Mouse (Mus musculus) liver, embryonic 15.5 days (tissue): ENCODE results near the gene Slc38a1. TPM values are rescaled to one million over a fixed set of nuclear protein-coding genes. Genes with fewer than 3 reads are reported as not detected.

ENCODE experiments used
- ATAC-seq: fragments of 200-750 bp; cut with Nextera tagmentation; 2 replicates; pipeline ENCODE4 v1.8.0; 2017; ENCODE audit warnings: moderate number of reproducible peaks, mild to moderate bottlenecking, moderate library complexity; ENCODE audit not compliant: insufficient read depth
- H3K27ac ChIP-seq: fragments of 300-500 bp; sonication (generic); replicated peaks from 2 replicates; pipeline ENCODE4 v1.5.1; 2015; ENCODE audit warnings: mild to moderate bottlenecking, inconsistent platforms
- H3K27me3 ChIP-seq: fragments of 300-500 bp; sonication (generic); 2 replicates; pipeline ENCODE4 v1.6.1; 2015; ENCODE audit warnings: mild to moderate bottlenecking, inconsistent platforms
- H3K36me3 ChIP-seq: fragments of 300-500 bp; sonication (generic); replicated peaks from 2 replicates; pipeline ENCODE4 v1.6.1; 2015; ENCODE audit warnings: moderate library complexity, mild to moderate bottlenecking, inconsistent platforms
- H3K4me1 ChIP-seq: fragments of 300-500 bp; sonication (generic); replicated peaks from 2 replicates; pipeline ENCODE4 v1.6.1; 2015; ENCODE audit warnings: inconsistent platforms
- H3K4me2 ChIP-seq: fragments of 300-500 bp; sonication (generic); 2 replicates; pipeline ENCODE4 v1.6.1; 2015; ENCODE audit warnings: moderate library complexity, mild to moderate bottlenecking, inconsistent platforms
- H3K4me3 ChIP-seq: fragments of 300-500 bp; sonication (generic); replicated peaks from 2 replicates; pipeline ENCODE4 v1.5.1; 2015; ENCODE audit warnings: mild to moderate bottlenecking, inconsistent platforms
- H3K9ac ChIP-seq: fragments of 300-500 bp; sonication (generic); 2 replicates; pipeline ENCODE4 v1.6.1; 2015; ENCODE audit warnings: moderate library complexity, mild to moderate bottlenecking, inconsistent platforms
- H3K9me3 ChIP-seq: fragments of 300-500 bp; sonication (generic); replicated peaks from 2 replicates; pipeline ENCODE4 v1.6.1; 2016; ENCODE audit warnings: inconsistent platforms
- WGBS: fragments of 180-500 bp; shearing (Covaris S2); methylation state at CpG from one replicate; pipeline ENCODE4 v1.1.7; 2015; ENCODE audit warnings: mixed read lengths; ENCODE audit not compliant: insufficient replicate concordance; 5-methylcytosine and 5-hydroxymethylcytosine counted together
- polyA plus RNA-seq: library from polyadenylated mRNA; unstranded; fragments of >200 nt; fragmentation: Nextera tagmentation; extraction: Ambion mirVana; gene quantifications from 2 replicates; pipeline ENCODE4 v1.2.1, GENCODE M21; 2015

The Slc38a1 gene
- polyA plus RNA-seq, 1 experiment from 2014 or later = 18.2 TPM

DNA sequence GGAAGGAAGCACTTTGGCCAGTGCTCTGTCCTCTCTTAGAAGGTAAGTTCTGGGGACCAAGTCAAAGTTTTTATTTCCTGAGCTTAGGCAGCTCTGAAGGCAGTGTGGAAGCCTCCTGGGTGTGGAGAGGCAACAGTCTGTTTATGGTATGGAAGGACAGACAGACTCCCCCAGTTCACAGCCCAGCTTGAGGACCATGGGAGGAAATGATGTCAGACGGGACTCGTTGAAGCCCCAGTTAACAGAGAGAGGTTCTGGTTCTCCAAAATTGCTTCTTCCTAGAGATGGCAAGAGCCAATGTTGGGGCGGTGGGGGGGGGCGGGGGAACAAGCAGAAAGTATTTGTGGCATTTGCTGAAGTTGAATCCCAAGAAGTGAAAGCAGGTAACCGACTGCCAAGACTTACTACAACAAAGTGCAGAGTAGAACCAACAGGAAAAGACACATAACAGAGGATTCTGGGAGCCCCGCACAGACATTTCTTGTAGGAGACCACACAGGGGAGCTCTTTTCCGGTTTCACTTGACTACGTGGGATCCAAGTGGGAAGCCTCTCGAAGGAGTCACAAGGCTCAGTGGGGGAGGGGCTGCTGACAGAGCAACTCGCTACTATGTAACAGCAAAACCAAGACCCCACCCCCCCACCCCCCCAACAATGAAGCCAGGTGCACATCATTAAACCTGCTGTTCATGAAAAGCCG is 41.6 kb upstream of the Slc38a1 start:
- Histone ChIP-seq H3K4me3 (peak overlapping the region; percentile 25), H3K9ac (no peak overlapping the region), H3K27me3 (peaks cover 8% of the 10 kb centered on the region), H3K4me1 (peaks cover 10% of the 10 kb centered on the region), H3K4me2 (peak overlapping the region; percentile 59), H3K9me3 (no peaks in the 10 kb centered on the region), H3K36me3 (peaks cover 20% of the 10 kb centered on the region), H3K27ac (no peak overlapping the region)
- 17% methylated on average over 11 of the region's 11 CpGs for WGBS
- no peak for ATAC-seq

DNA sequence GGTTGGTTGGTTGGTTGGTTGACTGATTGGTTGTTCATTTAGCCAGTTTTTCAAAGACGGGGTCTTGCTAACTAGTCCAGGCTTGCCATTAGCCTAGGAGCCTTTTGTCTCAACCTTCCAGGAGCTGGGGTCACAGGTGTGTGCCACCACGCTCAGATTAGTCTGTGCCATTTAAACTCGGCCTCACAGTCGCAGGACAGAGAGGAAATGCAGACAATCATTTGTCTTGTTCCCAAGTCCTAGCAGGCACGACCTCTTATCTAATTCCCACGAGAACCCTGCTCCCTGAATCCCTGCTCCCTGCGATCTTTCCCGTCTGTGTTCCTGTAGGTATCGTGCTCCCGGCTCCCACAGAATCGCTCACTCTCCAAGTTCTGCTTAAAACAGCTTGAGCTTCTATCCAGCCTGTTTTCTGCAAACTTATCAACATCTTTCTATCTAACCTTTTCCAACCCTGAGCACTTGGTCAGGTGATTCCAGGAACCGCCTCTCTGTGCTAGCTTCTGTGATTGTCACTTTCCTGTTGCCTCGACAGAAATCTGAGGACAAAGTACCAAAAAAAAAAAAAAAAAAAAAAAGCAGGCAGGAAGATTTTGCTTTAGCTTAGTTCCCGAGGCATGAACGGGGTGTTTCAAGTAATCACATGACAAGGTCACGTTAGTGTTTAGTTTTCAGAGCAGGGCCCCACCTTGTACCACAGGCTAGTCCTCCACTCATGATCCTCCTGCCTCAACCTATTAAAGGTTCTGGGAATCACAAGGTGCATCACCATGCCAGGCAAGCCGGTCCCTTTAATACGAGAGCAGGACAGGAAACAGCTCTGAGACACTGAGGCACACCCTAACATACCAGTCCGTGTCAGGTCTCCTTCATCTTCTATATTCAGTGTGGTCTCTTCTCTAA is 36.4 kb upstream of the Slc38a1 start:
- Histone ChIP-seq H3K27me3 (peaks cover 16% of the 10 kb centered on the region), H3K27ac (no peak overlapping the region), H3K9me3 (no peaks in the 10 kb centered on the region), H3K4me1 (peaks cover 6% of the 10 kb centered on the region), H3K4me2 (no peak overlapping the region), H3K9ac (no peak overlapping the region), H3K36me3 (no peaks in the 10 kb centered on the region), H3K4me3 (no peak overlapping the region)
- no peak for ATAC-seq
- WGBS = 45% methylated on average over 19 of the region's 19 CpGs

DNA sequence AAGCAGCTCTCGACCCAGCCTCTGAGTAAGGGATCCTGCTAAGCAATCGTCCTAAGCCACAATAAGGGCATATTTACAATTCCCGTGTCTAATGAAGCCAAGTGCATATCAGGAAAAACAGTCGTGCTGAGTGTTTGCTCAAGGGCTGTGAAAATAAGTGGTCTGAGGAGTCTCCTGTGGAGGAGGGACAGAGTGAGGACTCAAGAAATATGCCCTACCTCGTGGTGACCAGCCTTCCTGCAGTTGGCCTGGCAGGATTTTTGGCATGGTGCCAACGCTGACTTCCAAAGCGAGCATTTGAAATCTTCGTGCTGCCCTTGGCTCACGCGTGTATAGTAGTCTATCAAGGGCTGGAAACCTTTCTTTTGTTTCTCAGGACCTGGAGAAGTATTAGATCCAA is 33.8 kb upstream of the Slc38a1 start:
- H3K9ac ChIP-seq = no peak overlapping the region
- H3K27me3 ChIP-seq = peaks cover 16% of the 10 kb centered on the region
- no peaks in the 10 kb centered on the region for H3K36me3 ChIP-seq
- H3K27ac ChIP-seq = no peak overlapping the region
- ATAC-seq = no peak
- peaks cover 3% of the 10 kb centered on the region; the same call in 1 of the 2 replicates for H3K4me1 ChIP-seq
- WGBS = 52% methylated on average over 10 of the region's 10 CpGs
- H3K4me2 ChIP-seq = no peak overlapping the region
- H3K9me3 ChIP-seq = no peaks in the 10 kb centered on the region
- H3K4me3 ChIP-seq = no peak overlapping the region

DNA sequence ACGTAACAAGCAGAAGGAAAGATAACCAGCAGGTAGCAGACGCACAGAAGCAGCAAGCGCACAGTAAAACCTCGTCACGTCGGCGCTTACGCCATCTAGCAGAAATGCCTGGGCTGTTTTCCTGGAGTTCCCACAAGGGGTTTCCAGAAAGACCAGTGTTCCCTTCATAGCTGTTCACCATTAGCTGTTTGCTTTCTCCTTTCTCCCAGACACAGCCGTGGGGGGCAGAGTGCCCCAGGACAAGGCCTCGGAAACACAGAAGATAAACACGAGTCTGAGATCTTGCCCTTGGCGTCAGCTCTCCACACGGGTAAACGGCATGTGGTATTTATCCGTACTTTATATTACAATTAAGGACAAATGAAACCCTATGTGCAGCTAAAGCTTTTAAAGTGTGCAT is 33.0 kb upstream of the Slc38a1 start:
- Histone ChIP-seq H3K36me3 (no peaks in the 10 kb centered on the region), H3K4me2 (no peak overlapping the region), H3K27me3 (peaks cover 16% of the 10 kb centered on the region), H3K27ac (no peak overlapping the region), H3K9me3 (no peaks in the 10 kb centered on the region), H3K4me1 (peaks cover 3% of the 10 kb centered on the region; the same call in 1 of the 2 replicates), H3K4me3 (no peak overlapping the region), H3K9ac (no peak overlapping the region)
- 78% methylated on average over 15 of the region's 15 CpGs for WGBS
- ATAC-seq = no peak

DNA sequence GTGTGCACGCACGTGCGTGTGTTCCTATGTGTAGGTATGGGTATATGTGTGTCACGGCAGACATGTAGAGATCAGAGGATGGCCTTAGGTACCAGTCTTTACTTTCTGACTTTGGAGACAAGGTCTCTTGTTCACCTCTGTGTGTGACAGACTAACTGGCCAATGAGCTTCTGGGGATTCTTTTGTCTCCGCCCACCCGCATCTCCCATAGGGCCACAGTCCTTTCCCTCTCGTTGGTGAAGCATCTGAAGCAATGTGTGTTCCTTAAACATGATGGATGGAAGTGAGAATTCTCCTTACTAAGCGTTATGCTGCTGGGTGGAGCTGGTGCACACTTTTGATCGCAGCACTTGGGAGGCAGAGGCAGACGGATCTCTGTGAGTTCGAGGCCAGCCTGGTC is 32.3 kb upstream of the Slc38a1 start:
- H3K4me1 ChIP-seq = peaks cover 3% of the 10 kb centered on the region; the same call in 1 of the 2 replicates
- H3K4me2 ChIP-seq = no peak overlapping the region
- H3K9me3 ChIP-seq = no peaks in the 10 kb centered on the region
- H3K27ac ChIP-seq = no peak overlapping the region
- H3K27me3 ChIP-seq = peaks cover 16% of the 10 kb centered on the region
- WGBS = 75% methylated on average over 11 of the region's 11 CpGs
- no peak overlapping the region for H3K9ac ChIP-seq
- ATAC-seq = no peak
- no peak overlapping the region for H3K4me3 ChIP-seq
- H3K36me3 ChIP-seq = no peaks in the 10 kb centered on the region

DNA sequence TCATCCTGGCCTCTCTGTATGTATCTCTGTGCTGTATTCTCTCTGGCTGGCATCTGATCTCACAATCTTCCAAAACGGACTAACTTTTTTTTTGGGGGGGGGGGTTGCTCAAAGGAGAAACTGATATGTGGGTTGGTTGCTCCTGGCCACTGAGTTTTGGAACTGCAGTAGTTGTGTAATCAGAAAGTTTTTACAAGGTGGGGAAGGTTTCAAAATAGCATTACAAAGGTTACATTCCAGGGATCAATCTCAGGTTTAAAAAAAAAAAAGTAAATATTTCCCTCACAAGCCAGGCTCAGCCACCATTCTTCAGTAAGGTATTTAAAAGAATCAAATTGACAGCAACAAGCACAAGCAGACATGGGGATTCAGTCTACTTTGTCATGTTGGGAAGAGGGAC is 31.4 kb upstream of the Slc38a1 start:
- H3K4me2 ChIP-seq = peak overlapping the region; percentile 2; the same call in 1 of the 2 replicates
- peaks cover 3% of the 10 kb centered on the region; the same call in 1 of the 2 replicates for H3K4me1 ChIP-seq
- 26% methylated on average over 1 of the region's 1 CpGs for WGBS
- H3K9ac ChIP-seq = no peak overlapping the region
- H3K27me3 ChIP-seq = peaks cover 8% of the 10 kb centered on the region; the same call in 1 of the 2 replicates
- ATAC-seq = peak; percentile 42; the same call in 1 of the 2 replicates
- peak overlapping the region; percentile 29 for H3K27ac ChIP-seq
- H3K9me3 ChIP-seq = no peaks in the 10 kb centered on the region
- no peak overlapping the region for H3K4me3 ChIP-seq
- no peaks in the 10 kb centered on the region for H3K36me3 ChIP-seq

DNA sequence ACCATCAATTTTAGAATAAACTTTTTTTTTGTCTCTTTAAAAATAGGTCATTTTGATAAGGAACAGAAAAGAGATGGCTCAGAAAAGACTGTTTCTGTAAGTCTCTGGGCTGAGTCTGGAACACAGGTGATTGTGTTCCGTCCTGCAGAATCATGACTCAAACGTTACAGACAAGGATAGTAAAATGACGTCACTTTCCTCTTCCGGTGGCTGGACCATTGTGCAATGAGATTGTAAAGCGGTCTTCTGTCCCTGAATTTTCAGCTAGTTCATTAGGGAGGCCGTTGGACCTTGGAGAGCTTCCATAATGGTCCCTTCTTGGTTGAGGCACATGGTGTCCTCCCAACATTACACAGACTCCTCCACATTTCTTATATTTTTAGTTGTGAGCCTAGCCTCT is 27.0 kb upstream of the Slc38a1 start:
- H3K4me1 ChIP-seq = peaks cover 7% of the 10 kb centered on the region
- no peak for ATAC-seq
- 0 out of 2 replicates have a peak, but pooled peaks cover 7% of the 10 kb centered on the region for H3K27me3 ChIP-seq
- 34% methylated on average over 6 of the region's 6 CpGs for WGBS
- no peak overlapping the region for H3K27ac ChIP-seq
- no peaks in the 10 kb centered on the region for H3K9me3 ChIP-seq
- H3K9ac ChIP-seq = no peak overlapping the region
- H3K4me3 ChIP-seq = no peak overlapping the region
- no peak overlapping the region for H3K4me2 ChIP-seq
- no peaks in the 10 kb centered on the region for H3K36me3 ChIP-seq

DNA sequence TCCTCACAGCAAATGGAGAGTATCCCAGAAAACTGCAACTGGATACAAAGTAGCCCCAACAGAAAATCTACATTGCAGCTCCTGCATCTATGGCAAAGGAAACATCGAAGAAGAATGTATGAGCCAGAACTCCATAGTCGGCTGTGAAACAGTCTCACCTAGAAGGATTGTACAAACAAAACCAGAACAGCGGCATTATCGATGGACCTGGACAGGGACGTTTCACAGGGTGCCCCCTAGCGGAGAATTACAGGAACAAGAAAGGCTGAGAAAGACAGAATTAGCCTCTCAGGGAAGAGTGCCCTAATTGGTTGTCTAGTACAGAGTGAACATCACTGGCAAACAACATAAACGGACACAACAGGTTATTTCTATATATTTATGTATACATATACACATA is 23.9 kb upstream of the Slc38a1 start:
- Histone ChIP-seq H3K4me2 (peak overlapping the region; percentile 60), H3K36me3 (no peaks in the 10 kb centered on the region), H3K27ac (no peak overlapping the region), H3K4me3 (peak overlapping the region; percentile 27), H3K9me3 (no peaks in the 10 kb centered on the region), H3K4me1 (peaks cover 7% of the 10 kb centered on the region), H3K9ac (no peak overlapping the region), H3K27me3 (0 out of 2 replicates have a peak, but pooled peaks cover 7% of the 10 kb centered on the region)
- ATAC-seq = 0 out of 2 replicates have a peak, but pooled peaks have one; percentile 52
- WGBS = 1% methylated on average over 7 of the region's 7 CpGs

DNA sequence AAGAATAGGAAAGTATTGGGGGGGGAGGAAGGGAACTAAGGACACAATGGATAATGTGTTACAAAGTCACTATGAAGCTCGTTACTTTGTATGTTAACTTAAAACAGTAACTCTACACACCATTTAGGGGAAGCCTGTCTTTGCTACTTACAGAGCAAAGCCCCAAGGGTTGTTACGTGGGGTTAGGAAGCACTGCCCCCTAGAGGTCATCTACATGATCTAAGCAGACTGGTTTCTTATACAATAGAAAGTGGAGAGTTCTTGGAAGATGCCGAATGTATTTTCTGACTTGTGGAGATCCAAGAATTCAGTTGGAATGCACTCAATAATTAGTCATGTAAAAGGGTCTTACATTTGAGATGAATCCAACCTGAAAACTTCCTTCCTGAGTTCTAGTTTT is 23.2 kb upstream of the Slc38a1 start:
- Histone ChIP-seq H3K36me3 (no peaks in the 10 kb centered on the region), H3K9ac (no peak overlapping the region), H3K27me3 (0 out of 2 replicates have a peak, but pooled peaks cover 7% of the 10 kb centered on the region), H3K4me1 (peaks cover 7% of the 10 kb centered on the region), H3K4me3 (0 out of 2 replicates have a peak overlapping the region, but pooled peaks have one; percentile 27), H3K27ac (no peak overlapping the region), H3K9me3 (no peaks in the 10 kb centered on the region), H3K4me2 (peak overlapping the region; percentile 60)
- peak; percentile 56; the same call in 1 of the 2 replicates for ATAC-seq
- 4% methylated on average over 3 of the region's 3 CpGs for WGBS

DNA sequence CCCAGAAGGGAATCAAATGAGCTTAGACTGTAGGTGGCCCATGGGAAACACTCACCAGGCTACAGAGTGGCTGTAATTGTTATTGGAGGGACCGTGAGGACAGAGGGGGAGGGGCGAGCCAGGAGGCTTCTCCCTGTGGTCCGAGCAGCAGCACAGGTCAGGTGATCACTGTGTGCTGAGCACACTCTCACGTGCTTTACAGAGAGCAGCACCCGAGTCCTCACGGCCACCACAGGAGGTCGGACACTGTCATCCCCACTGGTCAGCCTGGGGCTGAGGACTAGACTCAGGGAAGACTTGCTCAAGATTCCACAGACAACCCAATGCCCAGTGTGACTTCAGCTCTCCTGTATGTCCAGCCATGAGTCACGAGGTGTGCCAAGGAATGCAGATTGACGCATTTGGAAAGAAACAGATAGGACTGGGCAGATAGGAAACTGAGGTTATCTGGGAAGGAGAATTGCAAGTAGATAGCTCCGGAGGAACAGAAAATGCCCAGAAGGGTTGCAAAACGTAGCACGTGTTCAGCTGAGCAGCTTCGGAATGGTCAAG is 18.0 kb upstream of the Slc38a1 start:
- Histone ChIP-seq H3K9ac (no peak overlapping the region), H3K27me3 (peaks cover 12% of the 10 kb centered on the region; the same call in 1 of the 2 replicates), H3K4me1 (peaks cover 8% of the 10 kb centered on the region), H3K4me3 (no peak overlapping the region), H3K36me3 (no peaks in the 10 kb centered on the region), H3K27ac (no peak overlapping the region), H3K4me2 (no peak overlapping the region), H3K9me3 (no peaks in the 10 kb centered on the region)
- ATAC-seq = no peak
- 23% methylated on average over 13 of the region's 13 CpGs for WGBS

DNA sequence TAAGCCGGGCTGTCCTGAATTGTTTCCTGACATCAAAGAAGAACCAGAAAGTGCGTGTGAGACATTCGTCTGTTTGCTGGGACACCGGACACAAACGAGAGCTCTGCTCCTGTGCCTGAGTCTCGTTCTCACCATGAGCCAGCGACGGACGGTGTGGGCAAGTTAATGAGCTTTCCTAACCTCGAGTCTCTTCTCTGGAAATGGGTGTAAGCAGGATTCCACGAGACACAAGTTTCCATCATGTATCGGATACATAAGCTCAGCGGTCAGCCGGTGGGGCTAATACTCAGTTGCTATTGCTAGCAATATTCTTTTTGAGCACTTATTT is 15.5 kb upstream of the Slc38a1 start:
- Histone ChIP-seq H3K27me3 (peaks cover 12% of the 10 kb centered on the region; the same call in 1 of the 2 replicates), H3K9ac (no peak overlapping the region), H3K36me3 (no peaks in the 10 kb centered on the region), H3K4me1 (peaks cover 19% of the 10 kb centered on the region), H3K9me3 (no peaks in the 10 kb centered on the region), H3K27ac (no peak overlapping the region), H3K4me3 (no peak overlapping the region), H3K4me2 (no peak overlapping the region)
- 68% methylated on average over 14 of the region's 14 CpGs for WGBS
- ATAC-seq = no peak
